Mouse (Mus musculus) hindbrain, embryonic 14.5 days (tissue): ENCODE results near the gene Cenpv. TPM values are rescaled to one million over a fixed set of nuclear protein-coding genes. Genes with fewer than 3 reads are reported as not detected.

ENCODE experiments used
- ATAC-seq: fragments of 200-750 bp; cut with Nextera tagmentation; 2 replicates; pipeline ENCODE4 v1.8.0; 2017; ENCODE audit warnings: moderate number of reproducible peaks, mild to moderate bottlenecking, moderate TSS enrichment, moderate library complexity; ENCODE audit not compliant: low FRiP score
- DNase-seq: peaks from one replicate; pipeline ENCODE4 v3.0.0-alpha.2; 2015; ENCODE audit warnings: low spot score
- H3K27ac ChIP-seq: fragments of 300-500 bp; sonication (generic); 2 replicates; pipeline ENCODE4 v1.5.1; 2014; ENCODE audit warnings: mild to moderate bottlenecking, moderate library complexity
- H3K27me3 ChIP-seq: fragments of 300-500 bp; sonication (generic); 2 replicates; pipeline ENCODE4 v1.6.1; 2014; ENCODE audit warnings: mild to moderate bottlenecking, low read length, mixed read lengths; ENCODE audit not compliant: control insufficient read depth, insufficient read depth
- H3K36me3 ChIP-seq: fragments of 300-500 bp; sonication (generic); replicated peaks from 2 replicates; pipeline ENCODE4 v1.6.1; 2014; ENCODE audit not compliant: control insufficient read depth, insufficient read depth
- H3K4me1 ChIP-seq: fragments of 300-500 bp; sonication (generic); replicated peaks from 2 replicates; pipeline ENCODE4 v1.6.1; 2014; ENCODE audit warnings: antibody characterized with exemption, low read length, mixed read lengths; ENCODE audit not compliant: control insufficient read depth, insufficient read depth
- H3K4me2 ChIP-seq: fragments of 300-500 bp; sonication (generic); replicated peaks from 2 replicates; pipeline ENCODE4 v1.6.1; 2014; ENCODE audit warnings: mild to moderate bottlenecking, moderate library complexity
- H3K4me3 ChIP-seq: fragments of 300-500 bp; sonication (generic); replicated peaks from 2 replicates; pipeline ENCODE4 v1.5.1; 2014; ENCODE audit warnings: mild to moderate bottlenecking, low read length
- H3K9ac ChIP-seq: fragments of 300-500 bp; sonication (generic); 2 replicates; pipeline ENCODE4 v1.6.1; 2014
- H3K9me3 ChIP-seq: fragments of 300-500 bp; sonication (generic); 2 replicates; pipeline ENCODE4 v1.6.1; 2016; ENCODE audit warnings: low read length; ENCODE audit not compliant: control insufficient read depth
- WGBS: fragments of 180-500 bp; shearing (Covaris S2); extraction: QIAGEN DNeasy Blood & Tissue Kit; methylation state at CpG from one replicate; pipeline ENCODE4 v1.1.7; 2014; 5-methylcytosine and 5-hydroxymethylcytosine counted together
- polyA plus RNA-seq: library from polyadenylated mRNA; unstranded; fragments of >200 nt; fragmentation: Nextera tagmentation; extraction: Ambion mirVana; gene quantifications from 2 replicates; pipeline ENCODE4 v1.2.1, GENCODE M21; 2014

Cenpv gene
- polyA plus RNA-seq: 63.8 and 64.8 TPM in 2 replicates

DNA sequence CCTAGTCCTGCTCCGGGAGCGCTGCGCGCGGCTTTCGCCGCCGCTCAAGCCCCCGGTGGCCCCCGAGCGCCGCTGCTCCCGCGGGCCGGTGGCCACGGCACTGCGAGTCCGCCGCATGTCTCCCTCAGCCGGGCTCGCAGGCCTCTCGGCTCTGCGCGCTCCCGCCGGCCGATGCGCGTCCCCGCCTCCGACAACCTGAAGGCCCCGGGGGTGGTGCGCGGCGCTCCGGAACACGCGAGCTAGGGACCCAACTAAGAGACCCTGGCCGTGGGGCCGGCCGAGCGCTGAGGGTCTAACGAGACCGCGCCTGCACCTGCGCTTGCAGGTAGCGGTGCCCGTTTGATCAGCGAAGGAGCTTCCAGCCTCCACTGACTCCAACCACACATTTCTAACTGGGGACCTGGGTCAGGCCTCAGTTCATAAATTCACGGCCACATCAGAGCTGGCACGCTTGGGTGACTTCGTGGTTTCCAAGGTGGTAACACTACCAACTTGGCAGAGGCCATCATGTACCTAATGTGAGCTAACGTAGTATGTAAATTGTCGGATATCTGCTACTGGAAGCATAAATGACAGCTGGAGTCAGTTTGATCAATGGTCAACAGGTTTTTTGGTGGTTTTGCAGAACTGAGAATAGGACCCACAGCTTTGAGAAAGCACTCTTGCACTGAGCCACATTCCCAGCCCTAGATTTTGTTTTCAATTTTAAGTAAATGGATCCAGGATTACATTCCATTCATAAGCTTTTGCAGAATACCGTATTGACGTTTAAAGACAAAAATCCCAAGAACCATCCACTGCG lies at the start of gene Cenpv:
Gene Cenpv (minus strand): TSS at position 173 of the 802 bp plus-strand sequence.
- peak within 1 kb of the TSS; percentile 62 for H3K4me2 ChIP-seq
- H3K4me1 ChIP-seq: peaks cover 15% of the 10 kb centered on the region; the same call in 1 of the 2 replicates
- ATAC-seq (peak; percentile 68), DNase-seq (peak; percentile 83)
- 7% methylated on average over 40 of the region's 57 CpGs for WGBS
- H3K27ac ChIP-seq: peak within 1 kb of the TSS; percentile 83
- peak within 1 kb of the TSS; percentile 96 for H3K9ac ChIP-seq
- no peaks in the 10 kb centered on the region for H3K9me3 ChIP-seq
- no peaks in the 10 kb centered on the region for H3K27me3 ChIP-seq
- H3K4me3 ChIP-seq: peak within 1 kb of the TSS; percentile 87
- H3K36me3 ChIP-seq: 0 out of 2 replicates have a peak, but pooled peaks cover 4% of the 10 kb centered on the region

DNA sequence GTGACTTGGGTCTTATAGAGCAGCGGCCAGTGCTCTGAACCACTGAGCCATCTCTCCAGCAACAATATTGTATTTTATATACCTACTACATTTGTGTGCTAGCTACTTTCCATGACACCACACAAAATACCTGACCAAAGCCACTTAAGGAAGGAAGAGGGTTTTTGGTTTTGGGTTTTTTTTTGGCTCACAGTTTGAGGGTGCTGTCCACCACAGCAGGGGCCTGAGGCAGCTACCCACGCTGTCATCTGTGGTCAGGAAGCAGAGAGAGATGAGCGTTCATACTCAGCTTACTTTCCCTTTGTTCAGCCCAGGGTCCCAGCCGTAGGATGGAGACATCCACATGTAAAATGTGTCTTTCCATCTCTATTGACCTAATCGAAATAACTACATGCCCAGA lies 48.0 kb upstream of the Cenpv start:
- WGBS: 87% methylated on average over 5 of the region's 5 CpGs
- ATAC-seq: no peak
- H3K4me1 ChIP-seq: no peaks in the 10 kb centered on the region
- no peak for DNase-seq
- no peak overlapping the region for H3K27ac ChIP-seq
- no peaks in the 10 kb centered on the region for H3K9me3 ChIP-seq
- no peak overlapping the region for H3K4me2 ChIP-seq
- no peak overlapping the region for H3K4me3 ChIP-seq
- no peaks in the 10 kb centered on the region for H3K27me3 ChIP-seq
- H3K9ac ChIP-seq: no peak overlapping the region
- H3K36me3 ChIP-seq: peaks cover 23% of the 10 kb centered on the region

DNA sequence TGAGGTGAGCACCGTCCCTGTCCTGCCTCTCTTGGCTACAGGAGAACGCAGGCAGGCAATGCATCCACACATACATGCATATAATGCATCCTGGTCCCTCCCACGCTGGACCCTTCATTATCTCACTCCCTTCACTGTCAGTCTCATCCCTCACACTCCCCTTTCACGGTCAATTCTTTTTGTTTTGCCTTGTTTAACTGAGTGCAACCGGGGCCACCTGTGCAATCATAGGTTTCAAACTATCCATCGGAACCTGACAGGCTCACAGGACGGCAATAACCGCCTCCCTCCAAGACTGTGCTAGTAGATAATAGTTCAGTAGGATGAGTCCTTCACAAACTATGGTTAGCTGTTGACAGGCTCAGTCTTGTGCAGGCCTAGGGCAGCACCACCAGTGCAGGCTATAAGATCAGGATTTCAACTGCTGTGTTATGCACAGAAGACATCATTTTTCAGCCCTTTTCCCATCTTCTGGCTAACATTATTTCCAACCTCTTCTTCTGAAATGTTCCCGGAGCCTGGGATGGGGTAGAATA lies 45.7 kb upstream of the Cenpv start:
- no peak for ATAC-seq
- 86% methylated on average over 9 of the region's 9 CpGs for WGBS
- H3K36me3 ChIP-seq: peaks cover 30% of the 10 kb centered on the region
- H3K9ac ChIP-seq: no peak overlapping the region
- H3K27me3 ChIP-seq: no peaks in the 10 kb centered on the region
- H3K4me1 ChIP-seq: no peaks in the 10 kb centered on the region
- no peaks in the 10 kb centered on the region for H3K9me3 ChIP-seq
- no peak overlapping the region for H3K27ac ChIP-seq
- no peak overlapping the region for H3K4me2 ChIP-seq
- no peak overlapping the region for H3K4me3 ChIP-seq
- DNase-seq: no peak

DNA sequence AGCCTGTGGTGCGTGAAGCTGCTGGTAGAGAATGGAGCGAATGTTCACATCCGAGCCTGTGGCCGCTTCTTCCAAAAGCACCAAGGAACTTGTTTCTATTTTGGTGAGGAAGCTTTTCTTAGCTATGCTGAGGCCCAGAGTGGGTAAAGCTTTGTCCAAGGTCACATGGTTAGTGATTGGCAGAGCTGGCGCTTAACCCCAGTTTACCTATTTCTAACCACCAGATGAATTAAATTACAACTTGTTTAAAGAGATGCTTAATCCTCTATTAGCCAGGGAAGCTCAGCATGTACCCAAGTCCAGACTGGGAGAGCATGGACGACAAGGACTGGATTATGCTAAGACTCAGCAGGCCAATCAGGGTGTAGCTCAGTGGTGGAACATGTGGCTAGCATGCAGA lies 44.0 kb upstream of the Cenpv start:
- Histone ChIP-seq H3K9ac (no peak overlapping the region), H3K36me3 (peaks cover 27% of the 10 kb centered on the region), H3K4me2 (no peak overlapping the region), H3K9me3 (no peaks in the 10 kb centered on the region), H3K4me1 (no peaks in the 10 kb centered on the region), H3K27me3 (no peaks in the 10 kb centered on the region), H3K27ac (no peak overlapping the region), H3K4me3 (no peak overlapping the region)
- WGBS: 64% methylated on average over 6 of the region's 6 CpGs
- DNase-seq: no peak
- ATAC-seq: no peak

DNA sequence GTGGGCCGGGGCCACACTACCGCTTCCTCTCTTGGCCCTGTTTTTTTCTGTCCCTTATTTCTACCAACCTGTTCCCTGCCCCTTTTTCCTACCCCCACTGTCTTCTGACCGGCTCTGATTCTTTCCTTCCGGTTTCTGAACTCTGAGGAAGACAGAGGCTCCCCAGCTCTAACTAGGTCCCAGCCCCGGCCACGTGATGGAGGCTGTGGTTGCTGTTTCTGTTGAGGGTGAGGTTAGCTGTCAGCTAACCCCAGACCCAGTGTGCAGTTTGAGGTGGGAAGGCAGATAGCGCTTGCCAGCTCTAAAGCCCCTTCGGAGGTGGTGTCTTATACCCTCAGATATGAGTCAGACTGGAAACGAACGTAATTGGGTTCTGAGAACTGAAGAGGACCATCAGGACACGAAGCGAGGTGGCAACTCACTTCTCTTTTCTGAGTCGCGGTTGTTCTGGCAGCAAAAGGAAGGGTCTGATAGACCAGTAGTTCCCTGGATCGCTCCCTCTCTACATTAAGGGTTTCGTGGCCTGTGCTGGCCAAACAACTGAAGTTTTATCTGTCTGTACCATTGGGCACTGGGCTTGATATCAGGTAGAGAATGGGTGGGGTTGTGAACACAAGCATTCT lies 37.6 kb upstream of the Cenpv start:
- ATAC-seq (no peak), DNase-seq (no peak)
- H3K27me3 ChIP-seq: no peaks in the 10 kb centered on the region
- H3K9ac ChIP-seq: peak overlapping the region; percentile 63
- H3K27ac ChIP-seq: peak overlapping the region; percentile 75; the same call in 1 of the 2 replicates
- H3K9me3 ChIP-seq: no peaks in the 10 kb centered on the region
- H3K4me2 ChIP-seq: peak overlapping the region; percentile 76
- 66% methylated on average over 16 of the region's 16 CpGs for WGBS
- H3K4me3 ChIP-seq: peak overlapping the region; percentile 41
- peaks cover 16% of the 10 kb centered on the region; the same call in 1 of the 2 replicates for H3K36me3 ChIP-seq
- H3K4me1 ChIP-seq: no peaks in the 10 kb centered on the region; the same call in none of the 2 replicates

DNA sequence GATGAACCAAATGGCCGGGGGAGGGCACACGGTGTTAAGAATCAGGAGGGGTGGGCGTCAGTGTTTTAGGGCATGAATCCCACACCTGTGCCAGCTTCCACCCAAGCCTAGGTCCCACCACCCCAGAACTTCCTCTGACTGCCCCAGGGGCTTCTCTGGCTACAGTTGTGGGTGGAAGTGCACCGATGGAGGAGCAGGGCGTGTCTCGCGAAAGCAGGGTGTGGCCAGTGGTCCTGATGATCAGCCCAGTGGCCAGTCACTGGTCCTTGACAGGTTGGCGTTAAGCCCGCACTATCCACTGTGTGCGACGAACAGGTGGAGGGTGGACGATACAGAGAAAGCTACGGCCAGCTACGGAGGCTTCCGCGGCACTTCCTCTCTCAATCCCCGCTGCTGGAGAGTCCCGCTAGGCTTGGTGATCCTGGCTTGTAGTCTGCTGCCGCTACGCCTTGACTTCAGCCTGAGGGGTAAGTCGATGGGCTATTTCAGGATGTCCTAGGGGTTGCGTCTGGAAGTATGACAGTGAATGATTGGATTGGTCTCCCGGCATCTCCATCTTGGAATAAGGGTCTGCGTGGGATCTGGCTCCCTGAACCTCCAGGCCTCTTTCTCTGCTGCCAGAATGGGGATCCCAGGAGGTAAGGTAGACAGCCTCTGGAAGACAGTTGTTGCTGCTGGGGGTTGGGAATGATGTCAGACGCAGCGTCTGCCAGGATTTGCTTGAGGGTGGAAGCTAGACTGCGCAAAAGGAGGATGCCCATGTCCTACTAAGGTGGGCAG lies 36.8 kb upstream of the Cenpv start:
- Histone ChIP-seq H3K4me2 (peak overlapping the region; percentile 76), H3K4me3 (peak overlapping the region; percentile 41), H3K4me1 (no peaks in the 10 kb centered on the region; the same call in none of the 2 replicates), H3K9me3 (no peaks in the 10 kb centered on the region), H3K27ac (peak overlapping the region; percentile 75), H3K36me3 (peaks cover 10% of the 10 kb centered on the region; the same call in 1 of the 2 replicates), H3K9ac (peak overlapping the region; percentile 63), H3K27me3 (no peaks in the 10 kb centered on the region)
- ATAC-seq: peak; percentile 77; the same call in 1 of the 2 replicates
- peak; percentile 53 for DNase-seq
- 5% methylated on average over 27 of the region's 27 CpGs for WGBS

DNA sequence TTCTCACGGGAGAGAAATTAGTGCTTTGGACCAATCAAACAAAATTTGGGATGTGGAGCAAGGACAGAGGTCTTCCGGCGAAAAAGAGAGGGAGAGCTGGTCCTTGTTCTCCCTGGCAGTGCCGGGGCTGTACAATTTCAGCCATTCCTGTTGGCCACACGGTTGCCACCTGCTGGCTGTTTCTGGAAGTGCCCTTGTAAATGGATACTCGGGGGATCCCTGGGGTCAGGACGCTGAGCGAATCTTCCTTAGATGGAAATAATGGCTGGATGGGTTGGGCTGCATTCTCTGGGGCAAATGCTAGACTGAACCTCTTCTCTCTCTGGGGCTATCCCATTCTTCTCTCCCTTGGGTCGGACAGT lies 36.2 kb upstream of the Cenpv start:
- peak overlapping the region; percentile 75 for H3K27ac ChIP-seq
- peak overlapping the region; percentile 76 for H3K4me2 ChIP-seq
- H3K36me3 ChIP-seq: peaks cover 10% of the 10 kb centered on the region; the same call in 1 of the 2 replicates
- H3K27me3 ChIP-seq: no peaks in the 10 kb centered on the region
- peak; percentile 94 for DNase-seq
- peak; percentile 82 for ATAC-seq
- WGBS: 2% methylated on average over 9 of the region's 9 CpGs
- no peaks in the 10 kb centered on the region for H3K9me3 ChIP-seq
- peak overlapping the region; percentile 41 for H3K4me3 ChIP-seq
- peak overlapping the region; percentile 63 for H3K9ac ChIP-seq
- H3K4me1 ChIP-seq: no peaks in the 10 kb centered on the region; the same call in none of the 2 replicates

DNA sequence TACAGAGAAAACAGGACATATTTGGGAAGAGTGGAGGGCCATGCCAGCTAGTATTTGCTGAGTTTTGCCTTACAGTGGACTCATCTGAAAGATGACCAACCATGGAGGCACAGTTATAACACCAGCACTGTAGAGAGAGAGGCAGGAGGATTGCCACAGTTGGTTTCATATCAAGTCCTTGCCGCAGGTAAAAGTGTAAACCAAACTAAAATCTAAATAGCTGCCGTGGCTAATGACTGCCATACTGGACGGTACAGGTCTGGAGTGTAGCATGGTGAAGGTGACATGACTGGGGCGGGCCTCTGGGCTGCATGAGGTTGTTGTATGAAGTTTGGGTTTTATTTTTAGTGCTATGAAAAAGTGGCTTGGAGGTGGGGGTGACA lies 35.6 kb upstream of the Cenpv start:
- Histone ChIP-seq H3K4me3 (no peak overlapping the region), H3K27me3 (no peaks in the 10 kb centered on the region), H3K4me2 (no peak overlapping the region), H3K9ac (no peak overlapping the region), H3K9me3 (no peaks in the 10 kb centered on the region), H3K27ac (no peak overlapping the region), H3K4me1 (no peaks in the 10 kb centered on the region; the same call in none of the 2 replicates), H3K36me3 (peaks cover 10% of the 10 kb centered on the region; the same call in 1 of the 2 replicates)
- WGBS: 86% methylated on average over 4 of the region's 4 CpGs
- ATAC-seq (no peak), DNase-seq (no peak)
